Mouse (Mus musculus) lung, postnatal 0 days (tissue): Measurements from ENCODE around the gene Cacnb2.

Experiments
- CTCF ChIP-seq: IDR thresholded peaks from 2 replicates; pipeline ENCODE4 v1.5.1; 2016; ENCODE audit warnings: antibody characterized with exemption, mild to moderate bottlenecking
- EP300 ChIP-seq: IDR thresholded peaks from 2 replicates; pipeline ENCODE4 v1.6.1; 2016; ENCODE audit warnings: antibody characterized with exemption, mild to moderate bottlenecking, control low read depth

DNA sequence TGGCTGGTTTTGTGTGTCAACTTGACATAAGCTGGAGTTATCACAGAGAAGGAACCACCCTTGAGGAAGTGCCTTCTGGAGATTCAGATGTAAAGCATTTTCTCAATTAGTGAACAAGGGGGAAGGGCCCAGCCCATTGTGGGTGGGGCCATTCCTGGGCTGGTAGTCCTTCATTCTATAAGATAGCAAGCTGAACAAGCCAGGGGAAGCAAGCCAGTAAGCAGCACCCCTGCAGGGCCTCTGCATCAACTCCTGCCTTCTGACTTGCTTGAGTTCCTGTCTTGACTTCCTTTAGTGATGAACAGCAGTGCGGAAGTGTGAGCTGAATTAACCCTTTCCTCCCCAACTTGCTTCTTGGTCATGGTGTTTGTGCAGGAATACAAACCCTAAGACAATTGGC is 260.1 kb downstream of the Cacnb2 start:
- TF ChIP-seq CTCF (no peak), EP300 (no peak)
